Mouse (Mus musculus) liver, embryonic 11.5 days (tissue): ENCODE results near the gene Prdm10. TPM values are rescaled to one million over a fixed set of nuclear protein-coding genes. Genes with fewer than 3 reads are reported as not detected.

Experiments
- ATAC-seq: fragments of 200-750 bp; cut with Nextera tagmentation; replicated peaks from 2 replicates; pipeline ENCODE4 v1.8.0; 2017; ENCODE audit warnings: moderate number of reproducible peaks, mild to moderate bottlenecking, moderate TSS enrichment, moderate library complexity; ENCODE audit not compliant: low FRiP score
- DNase-seq: peaks from one replicate; pipeline ENCODE4 v3.0.0-alpha.2; 2017; ENCODE audit warnings: low spot score
- H3K27ac ChIP-seq: fragments of 300-500 bp; sonication (generic); 2 replicates; pipeline ENCODE4 v1.5.1; 2014; ENCODE audit warnings: mild to moderate bottlenecking, low read depth, low read length, control low read depth
- H3K27me3 ChIP-seq: fragments of 300-500 bp; sonication (generic); replicated peaks from 2 replicates; pipeline ENCODE4 v1.6.1; 2014; ENCODE audit warnings: low read length, mixed read lengths; ENCODE audit not compliant: control insufficient read depth, insufficient read depth
- H3K36me3 ChIP-seq: fragments of 300-500 bp; sonication (generic); 2 replicates; pipeline ENCODE4 v1.6.1; 2014; ENCODE audit warnings: mild to moderate bottlenecking, low read length, moderate library complexity, mixed read lengths; ENCODE audit not compliant: control insufficient read depth, insufficient read depth
- H3K4me1 ChIP-seq: fragments of 300-500 bp; sonication (generic); replicated peaks from 2 replicates; pipeline ENCODE4 v1.6.1; 2014; ENCODE audit warnings: low read length, mixed read lengths; ENCODE audit not compliant: control insufficient read depth, insufficient read depth
- H3K4me2 ChIP-seq: fragments of 300-500 bp; sonication (generic); 2 replicates; pipeline ENCODE4 v1.6.1; 2014; ENCODE audit warnings: mild to moderate bottlenecking, control low read depth, moderate library complexity
- H3K4me3 ChIP-seq: fragments of 300-500 bp; sonication (generic); 2 replicates; pipeline ENCODE4 v1.5.1; 2014; ENCODE audit warnings: low read depth, low read length, control low read depth
- H3K9ac ChIP-seq: fragments of 300-500 bp; sonication (generic); 2 replicates; pipeline ENCODE4 v1.6.1; 2014; ENCODE audit warnings: low read depth, low read length, control low read depth
- H3K9me3 ChIP-seq: fragments of 300-500 bp; sonication (generic); 2 replicates; pipeline ENCODE4 v1.6.1; 2016; ENCODE audit warnings: low read length, inconsistent platforms, mixed read lengths; ENCODE audit not compliant: control insufficient read depth
- WGBS: fragments of 180-500 bp; shearing (Covaris S2); extraction: QIAGEN DNeasy Blood & Tissue Kit; methylation state at CpG from one replicate; pipeline ENCODE4 v1.1.7; 2014; 5-methylcytosine and 5-hydroxymethylcytosine counted together
- polyA plus RNA-seq: library from polyadenylated mRNA; unstranded; fragments of >200 nt; fragmentation: Nextera tagmentation; extraction: Ambion mirVana; gene quantifications from 2 replicates; pipeline ENCODE4 v1.2.1, GENCODE M21; 2014

The Prdm10 gene
- polyA plus RNA-seq, 1 experiment from 2014 or later, result 6.5 TPM

GRCm38 (mm10) chr9:31278651-31279050 lies 1.7 kb upstream of the Prdm10 start:
- Histone ChIP-seq H3K9ac (peak overlapping the region; percentile 7), H3K27ac (peak overlapping the region; percentile 97; the same call in 1 of the 2 replicates), H3K9me3 (no peaks in the 10 kb centered on the region), H3K4me1 (peaks cover 33% of the 10 kb centered on the region), H3K27me3 (no peaks in the 10 kb centered on the region), H3K36me3 (no peaks in the 10 kb centered on the region), H3K4me2 (no peak overlapping the region), H3K4me3 (no peak overlapping the region)
- 83% methylated on average over 7 of the region's 7 CpGs for WGBS
- DNase-seq (no peak), ATAC-seq (no peak)

GRCm38 (mm10) chr9:31279306-31279705 lies 1.0 kb upstream of the Prdm10 start:
- 62% methylated on average over 2 of the region's 2 CpGs for WGBS
- DNase-seq (no peak), ATAC-seq (no peak)
- Histone ChIP-seq H3K4me3 (peak overlapping the region; percentile 81), H3K9me3 (no peaks in the 10 kb centered on the region), H3K9ac (peak overlapping the region; percentile 97), H3K36me3 (no peaks in the 10 kb centered on the region), H3K4me2 (peak overlapping the region; percentile 85), H3K27ac (peak overlapping the region; percentile 97), H3K27me3 (no peaks in the 10 kb centered on the region), H3K4me1 (peaks cover 35% of the 10 kb centered on the region)

GRCm38 (mm10) chr9:31279885-31280365 lies 413 bp upstream of the Prdm10 start:
- Histone ChIP-seq H3K27me3 (no peaks in the 10 kb centered on the region), H3K9ac (peak overlapping the region; percentile 97), H3K4me2 (peak overlapping the region; percentile 85), H3K4me3 (peak overlapping the region; percentile 81), H3K4me1 (peaks cover 35% of the 10 kb centered on the region), H3K36me3 (no peaks in the 10 kb centered on the region), H3K9me3 (no peaks in the 10 kb centered on the region), H3K27ac (peak overlapping the region; percentile 97)
- WGBS, result under 1% methylated on average over 25 of the region's 25 CpGs
- ATAC-seq (peak; percentile 83), DNase-seq (peak; percentile 89)

GRCm38 (mm10) chr9:31281011-31281662 lies 799 bp downstream of the Prdm10 start:
- Histone ChIP-seq H3K4me1 (peaks cover 35% of the 10 kb centered on the region), H3K4me3 (peak overlapping the region; percentile 81), H3K27me3 (no peaks in the 10 kb centered on the region), H3K27ac (peak overlapping the region; percentile 97), H3K9ac (peak overlapping the region; percentile 97), H3K36me3 (no peaks in the 10 kb centered on the region; the same call in 1 of the 2 replicates), H3K9me3 (no peaks in the 10 kb centered on the region), H3K4me2 (peak overlapping the region; percentile 85)
- peak; percentile 59 for ATAC-seq
- peak; percentile 82 for DNase-seq
- under 1% methylated on average over 61 of the region's 63 CpGs for WGBS

- Histone ChIP-seq H3K4me2 (peak overlapping the region; percentile 85), H3K4me1 (peaks cover 35% of the 10 kb centered on the region)
- DNase-seq, result no peak
Observed at GRCm38 (mm10) chr9:31281663-31282015, 1.3 kb downstream of the Prdm10 start.

GRCm38 (mm10) chr9:31282536-31282935 lies 2.2 kb downstream of the Prdm10 start:
- DNase-seq, result no peak
- no peaks in the 10 kb centered on the region for H3K9me3 ChIP-seq
- no peak overlapping the region for H3K4me3 ChIP-seq
- peak overlapping the region; percentile 85; the same call in 1 of the 2 replicates for H3K4me2 ChIP-seq
- 66% methylated on average over 4 of the region's 4 CpGs for WGBS
- no peak for ATAC-seq
- 0 out of 2 replicates have a peak overlapping the region, but pooled peaks have one; percentile 20 for H3K9ac ChIP-seq
- no peaks in the 10 kb centered on the region; the same call in 1 of the 2 replicates for H3K36me3 ChIP-seq
- no peaks in the 10 kb centered on the region for H3K27me3 ChIP-seq
- H3K4me1 ChIP-seq, result peaks cover 34% of the 10 kb centered on the region
- peak overlapping the region; percentile 36; the same call in 1 of the 2 replicates for H3K27ac ChIP-seq

More at GRCm38 (mm10) chr9:31281663-31282015, 1.3 kb downstream of the Prdm10 start:
- 7% methylated on average over 11 of the region's 11 CpGs for WGBS
- Histone ChIP-seq H3K9ac (peak overlapping the region; percentile 97), H3K9me3 (no peaks in the 10 kb centered on the region), H3K27ac (peak overlapping the region; percentile 97), H3K27me3 (no peaks in the 10 kb centered on the region), H3K4me3 (peak overlapping the region; percentile 81), H3K36me3 (no peaks in the 10 kb centered on the region; the same call in 1 of the 2 replicates)
- no peak for ATAC-seq

GRCm38 (mm10) chr9:31283044-31283443 lies 2.7 kb downstream of the Prdm10 start:
- ATAC-seq, result no peak
- H3K9ac ChIP-seq, result 0 out of 2 replicates have a peak overlapping the region, but pooled peaks have one; percentile 20
- peaks cover 29% of the 10 kb centered on the region for H3K4me1 ChIP-seq
- no peaks in the 10 kb centered on the region; the same call in 1 of the 2 replicates for H3K36me3 ChIP-seq
- no peak for DNase-seq
- no peak overlapping the region for H3K4me3 ChIP-seq
- WGBS, result 83% methylated on average over 4 of the region's 4 CpGs
- H3K9me3 ChIP-seq, result no peaks in the 10 kb centered on the region
- H3K4me2 ChIP-seq, result no peak overlapping the region
- H3K27ac ChIP-seq, result no peak overlapping the region
- H3K27me3 ChIP-seq, result no peaks in the 10 kb centered on the region

- no peaks in the 10 kb centered on the region for H3K27me3 ChIP-seq
- peaks cover 23% of the 10 kb centered on the region for H3K4me1 ChIP-seq
- no peak for ATAC-seq
- no peaks in the 10 kb centered on the region; the same call in 1 of the 2 replicates for H3K36me3 ChIP-seq
- H3K27ac ChIP-seq, result no peak overlapping the region
- 66% methylated on average over 3 of the region's 3 CpGs for WGBS
- no peaks in the 10 kb centered on the region for H3K9me3 ChIP-seq
- no peak overlapping the region for H3K4me2 ChIP-seq
- H3K9ac ChIP-seq, result no peak overlapping the region
- no peak overlapping the region for H3K4me3 ChIP-seq
- no peak for DNase-seq
Observed at GRCm38 (mm10) chr9:31283911-31284310, 3.6 kb downstream of the Prdm10 start.
